Mouse (Mus musculus) olfactory bulb, adult 2 months (tissue): Measurements from ENCODE around the gene Lbp. TPM values are rescaled to one million over a fixed set of nuclear protein-coding genes. Genes with fewer than 3 reads are reported as not detected.
A peak's percentile ranks its signal among the peaks of the same experiment; 100 is the strongest.

ENCODE experiments used
- H3K27ac ChIP-seq: fragments of 200-500 bp; 2 replicates; pipeline ENCODE4 v1.5.1; 2012; ENCODE audit warnings: low read depth, low read length; ENCODE audit not compliant: insufficient read depth
- H3K4me1 ChIP-seq: fragments of 200-500 bp; 2 replicates; pipeline ENCODE4 v1.6.1; 2012; ENCODE audit warnings: low read length; ENCODE audit not compliant: control insufficient read depth, insufficient read depth
- H3K4me3 ChIP-seq: fragments of 200-500 bp; 2 replicates; pipeline ENCODE4 v1.5.1; 2012; ENCODE audit warnings: mild to moderate bottlenecking, low read depth, low read length, moderate library complexity; ENCODE audit not compliant: insufficient read depth
- CTCF ChIP-seq: fragments of 200-500 bp; IDR thresholded peaks from 2 replicates; pipeline ENCODE4 v1.5.1; 2012; ENCODE audit warnings: low read depth, mild to moderate bottlenecking, low read length, moderate library complexity; ENCODE audit not compliant: insufficient read depth
- POLR2A ChIP-seq: fragments of 200-500 bp; IDR thresholded peaks from 2 replicates; pipeline ENCODE4 v1.6.1; 2012; ENCODE audit warnings: mild to moderate bottlenecking, low read depth, low read length, moderate library complexity; ENCODE audit not compliant: insufficient read depth
- WGBS: fragments of 180-500 bp; shearing (Covaris S2); methylation state at CpG from one replicate; pipeline ENCODE4 v1.1.7; 2018; 5-methylcytosine and 5-hydroxymethylcytosine counted together
- polyA plus RNA-seq: library from polyadenylated mRNA; stranded (reverse); fragments of >200 nt; gene quantifications from 2 replicates; pipeline ENCODE4 v1.2.4, GENCODE M21; 2012; ENCODE audit warnings: low replicate concordance; ENCODE audit not compliant: missing spikeins, insufficient read depth, insufficient read length

Lbp gene
- polyA plus RNA-seq, 1 experiment, result not detected

- TF ChIP-seq CTCF, result no peak
- TF ChIP-seq POLR2A, result no peak
- 18% methylated on average over 12 of the region's 12 CpGs for WGBS
- H3K4me1 ChIP-seq, result peaks cover 16% of the 10 kb centered on the region
- peak overlapping the region; percentile 78 for H3K27ac ChIP-seq
- H3K4me3 ChIP-seq, result peak overlapping the region; percentile 58
Observed at GRCm38 (mm10) chr2:158376123-158376687, 69.9 kb downstream of the Lbp start.

DNA sequence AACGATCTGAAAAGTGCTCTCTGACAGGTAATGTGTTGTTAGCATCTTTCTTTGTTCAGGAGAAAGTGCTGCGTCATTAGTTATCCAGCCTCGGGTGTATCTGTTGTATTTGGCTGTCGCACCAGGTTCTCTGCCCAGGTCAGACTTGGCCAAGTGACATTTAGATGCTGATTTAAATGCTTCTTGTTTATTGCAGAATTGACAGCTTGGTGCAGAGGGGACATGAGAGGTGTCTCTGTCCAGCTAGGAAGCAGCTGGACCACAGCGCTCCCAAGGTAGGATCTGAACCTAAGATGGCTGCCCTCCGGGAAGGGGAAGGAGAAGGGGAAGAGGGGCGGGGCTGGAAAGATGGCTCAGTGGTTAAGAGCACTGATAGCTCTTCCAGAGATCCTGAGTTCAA lies 70.5 kb downstream of the Lbp start:
- H3K4me3 ChIP-seq, result peak overlapping the region; percentile 58
- H3K4me1 ChIP-seq, result peaks cover 16% of the 10 kb centered on the region
- peak overlapping the region; percentile 78; the same call in 1 of the 2 replicates for H3K27ac ChIP-seq
- no peak for TF ChIP-seq POLR2A
- no peak for TF ChIP-seq CTCF
- 40% methylated on average over 7 of the region's 7 CpGs for WGBS

GRCm38 (mm10) chr2:158377811-158378210 lies 71.5 kb downstream of the Lbp start:
- H3K27ac ChIP-seq, result no peak overlapping the region
- peak overlapping the region; percentile 1; the same call in 1 of the 2 replicates for H3K4me3 ChIP-seq
- 82% methylated on average over 1 of the region's 1 CpGs for WGBS
- H3K4me1 ChIP-seq, result peaks cover 16% of the 10 kb centered on the region
- TF ChIP-seq POLR2A, result no peak
- TF ChIP-seq CTCF, result no peak

DNA sequence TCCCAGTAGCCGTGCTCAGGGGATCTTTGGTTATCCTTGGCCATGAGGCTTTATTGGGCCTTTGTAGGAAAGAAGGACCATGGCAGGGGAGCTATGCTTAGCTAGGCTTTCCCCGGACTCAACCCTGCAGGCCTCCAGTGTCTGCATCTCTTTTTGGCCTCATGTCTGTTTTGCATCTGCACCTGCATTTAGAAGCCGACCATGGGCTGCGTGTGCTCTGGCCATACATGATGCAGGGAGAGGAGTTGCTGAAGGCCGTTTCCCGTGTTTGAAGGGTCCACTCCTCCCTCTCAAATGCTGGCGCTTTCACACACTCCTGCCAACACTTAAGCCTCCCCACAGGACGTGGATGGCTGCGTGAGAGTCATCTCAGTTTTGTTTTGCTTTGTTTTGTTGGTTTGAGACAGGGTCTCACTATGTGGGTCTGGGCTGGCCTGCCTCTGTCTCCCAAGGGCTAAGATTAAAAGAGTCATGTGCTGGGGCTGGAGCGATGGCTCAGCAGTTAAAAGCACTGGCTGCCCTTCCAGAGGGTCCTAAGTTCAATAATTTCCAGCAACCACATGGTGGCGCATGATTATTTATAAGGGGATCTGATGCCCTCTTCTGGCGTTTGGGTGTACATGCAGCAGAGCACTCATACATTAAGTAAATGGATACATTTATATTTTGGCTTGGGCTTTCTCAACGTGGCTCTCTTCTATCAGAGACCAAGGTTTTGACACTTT lies 73.2 kb downstream of the Lbp start:
- Histone ChIP-seq H3K27ac (0 out of 2 replicates have a peak overlapping the region, but pooled peaks have one; percentile 31), H3K4me1 (peaks cover 16% of the 10 kb centered on the region), H3K4me3 (0 out of 2 replicates have a peak overlapping the region, but pooled peaks have one; percentile 5)
- peak; percentile 50; the same call in 1 of the 2 replicates for TF ChIP-seq CTCF
- no peak for TF ChIP-seq POLR2A
- WGBS, result 31% methylated on average over 13 of the region's 13 CpGs

Other genes starting within 250 kb of the Lbp start
- gene Tgm2, start 160.1 kb upstream of the Lbp start, polyA plus RNA-seq, result not detected in 2 replicates
- not detected in 2 replicates for gene D630003M21Rik, start 77.3 kb upstream of the Lbp start, polyA plus RNA-seq
- gene Bpi, start 48.4 kb upstream of the Lbp start, polyA plus RNA-seq, result not detected in 2 replicates
- gene Snhg11, start 69.1 kb downstream of the Lbp start, polyA plus RNA-seq, result 293 and 768 TPM in 2 replicates
- not detected in 2 replicates for gene Ralgapb, start 103.4 kb downstream of the Lbp start, polyA plus RNA-seq
- gene Adig, start 196.1 kb downstream of the Lbp start, polyA plus RNA-seq, result not detected in 2 replicates
- gene Arhgap40, start 206.3 kb downstream of the Lbp start, polyA plus RNA-seq, result not detected in 2 replicates